Mouse (Mus musculus): ENCODE results near the gene Nrtn. TPM values are rescaled to one million over a fixed set of nuclear protein-coding genes. Genes with fewer than 3 reads are reported as not detected.

The Nrtn gene
- polyA plus RNA-seq, 1 experiment = not detected

DNA sequence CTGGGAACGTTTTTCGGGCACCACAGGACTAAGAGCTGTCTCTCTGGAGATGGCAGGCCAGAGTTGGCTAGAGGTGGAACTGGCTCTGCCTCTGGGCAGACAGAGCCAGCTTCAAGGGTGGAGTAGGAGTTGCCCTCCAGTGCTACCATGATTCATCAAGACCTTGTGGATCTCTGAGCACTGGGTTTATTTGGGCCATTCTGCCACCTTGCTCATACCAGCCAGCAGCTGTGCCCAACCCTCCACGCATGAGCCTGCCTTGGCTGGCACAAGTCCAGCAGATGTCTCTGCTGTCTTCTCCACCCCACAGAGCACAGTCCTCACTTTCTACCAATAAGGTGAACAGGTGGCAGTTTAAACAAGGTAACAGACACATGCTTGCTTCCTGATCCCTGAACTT lies 31.6 kb upstream of the Nrtn start:
- H3K4me3 ChIP-seq (replicated peaks; ENCODE audit: control insufficient read depth, low read depth, low read length) = no peak overlapping the region
- H3K27ac ChIP-seq (ENCODE audit: control insufficient read depth, insufficient read depth, low read depth, low read length, poor library complexity) = no peak overlapping the region
- no peak for TF ChIP-seq CTCF (IDR thresholded peaks at IDR 0.05; ENCODE audit: control insufficient read depth, insufficient read depth, low read length)
- TF ChIP-seq POLR2A (IDR thresholded peaks at IDR 0.05; ENCODE audit: borderline replicate concordance, control insufficient read depth, low read depth, low read length) = no peak
- no peaks in the 10 kb centered on the region for H3K4me1 ChIP-seq (ENCODE audit: control insufficient read depth, insufficient read depth, low read length)
- WGBS = 79% methylated on average over 3 of the region's 3 CpGs

DNA sequence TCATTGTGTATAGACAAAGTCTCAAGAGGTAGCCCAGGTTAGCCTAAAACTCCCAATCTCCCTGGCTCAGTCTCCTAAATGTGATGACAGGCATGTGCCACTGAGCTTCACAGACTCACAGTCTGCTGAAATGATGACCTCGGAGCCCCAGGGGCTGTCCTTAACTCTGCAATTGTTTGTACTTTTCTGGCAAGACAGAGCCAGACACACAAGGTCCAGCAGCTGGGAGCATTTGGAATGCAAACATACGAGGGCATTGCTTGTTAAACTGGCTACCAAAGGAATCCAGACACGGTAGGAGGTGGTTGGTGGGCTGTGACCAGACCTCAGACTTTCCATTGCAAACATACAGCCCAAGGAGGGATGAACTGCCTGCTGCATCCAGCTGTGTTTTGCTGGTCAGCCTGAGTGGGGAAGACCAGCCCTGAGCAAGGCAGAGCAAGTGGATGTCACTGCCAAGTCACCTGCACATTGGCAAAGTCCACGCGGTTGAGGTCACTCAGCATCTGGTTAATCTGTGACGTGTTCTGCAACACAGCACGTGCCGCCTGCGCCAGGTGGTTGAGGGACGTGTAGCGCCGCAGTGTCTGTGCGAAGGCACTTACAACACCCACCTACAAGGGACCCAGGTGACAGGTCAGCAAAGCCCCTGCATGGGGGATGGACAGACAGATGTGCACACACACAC lies 23.1 kb upstream of the Nrtn start:
- TF ChIP-seq POLR2A (IDR thresholded peaks at IDR 0.05; ENCODE audit: borderline replicate concordance, control insufficient read depth, low read depth, low read length) = no peak
- TF ChIP-seq CTCF (IDR thresholded peaks at IDR 0.05; ENCODE audit: control insufficient read depth, insufficient read depth, low read length) = no peak
- Histone ChIP-seq H3K4me1 (ENCODE audit: control insufficient read depth, insufficient read depth, low read length) (no peaks in the 10 kb centered on the region), H3K27ac (ENCODE audit: control insufficient read depth, insufficient read depth, low read depth, low read length, poor library complexity) (no peak overlapping the region), H3K4me3 (replicated peaks; ENCODE audit: control insufficient read depth, low read depth, low read length) (no peak overlapping the region)
- 93% methylated on average over 13 of the region's 13 CpGs for WGBS

DNA sequence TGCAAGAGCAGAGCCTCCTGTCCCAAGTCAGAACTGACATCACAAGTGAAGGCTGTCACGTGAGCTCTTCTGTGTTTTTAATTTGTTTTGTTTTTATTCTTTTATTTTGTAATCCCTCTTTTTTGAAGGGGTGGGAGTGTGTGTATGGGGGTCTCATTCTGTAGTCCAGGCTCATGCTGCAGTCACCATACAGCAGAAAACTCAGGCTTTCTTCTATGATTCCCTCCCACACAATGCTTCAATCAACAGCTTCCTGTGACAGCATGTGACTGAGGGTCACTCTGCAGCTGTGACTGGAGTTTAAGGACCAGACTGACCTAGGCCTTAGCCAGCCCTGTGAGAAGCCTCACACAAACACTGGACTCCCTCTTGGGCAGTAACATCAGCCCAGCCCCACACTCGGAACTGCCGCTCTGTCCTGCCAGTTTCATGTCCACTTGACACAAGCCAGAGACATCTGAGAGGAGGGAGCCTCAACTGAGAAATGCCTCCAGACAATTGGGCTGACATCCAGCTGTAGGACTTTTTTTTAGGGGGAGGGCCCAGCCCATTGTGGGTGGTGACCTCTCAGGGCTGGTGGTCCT lies 21.5 kb upstream of the Nrtn start:
- WGBS = 89% methylated on average over 3 of the region's 3 CpGs
- Histone ChIP-seq H3K27ac (ENCODE audit: control insufficient read depth, insufficient read depth, low read depth, low read length, poor library complexity) (no peak overlapping the region), H3K4me3 (replicated peaks; ENCODE audit: control insufficient read depth, low read depth, low read length) (no peak overlapping the region), H3K4me1 (ENCODE audit: control insufficient read depth, insufficient read depth, low read length) (no peaks in the 10 kb centered on the region)
- no peak for TF ChIP-seq POLR2A (IDR thresholded peaks at IDR 0.05; ENCODE audit: borderline replicate concordance, control insufficient read depth, low read depth, low read length)
- no peak for TF ChIP-seq CTCF (IDR thresholded peaks at IDR 0.05; ENCODE audit: control insufficient read depth, insufficient read depth, low read length)

DNA sequence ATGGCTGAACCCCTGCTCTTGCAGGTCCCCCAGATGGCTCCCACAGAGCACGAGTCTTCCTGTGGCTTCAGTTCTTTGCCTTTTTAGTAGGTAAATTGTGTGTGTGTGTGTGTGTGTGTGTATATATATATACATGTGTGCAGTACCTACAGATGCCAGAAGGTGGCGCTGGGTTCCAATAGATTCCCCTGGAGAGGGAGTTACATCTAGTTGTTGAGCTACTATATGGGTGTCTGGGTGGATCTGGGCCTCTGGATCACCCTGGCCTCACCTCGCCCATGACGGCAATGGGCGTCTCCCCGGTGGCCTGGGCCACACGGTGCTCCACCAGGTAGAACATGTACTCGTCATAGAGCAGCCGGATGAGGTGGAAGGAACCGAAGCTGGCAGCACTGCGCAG lies 20.2 kb upstream of the Nrtn start:
- 94% methylated on average over 11 of the region's 11 CpGs for WGBS
- no peak overlapping the region for H3K4me3 ChIP-seq (replicated peaks; ENCODE audit: control insufficient read depth, low read depth, low read length)
- TF ChIP-seq CTCF (IDR thresholded peaks at IDR 0.05; ENCODE audit: control insufficient read depth, insufficient read depth, low read length) (no peak), POLR2A (IDR thresholded peaks at IDR 0.05; ENCODE audit: borderline replicate concordance, control insufficient read depth, low read depth, low read length) (no peak)
- no peak overlapping the region for H3K27ac ChIP-seq (ENCODE audit: control insufficient read depth, insufficient read depth, low read depth, low read length, poor library complexity)
- H3K4me1 ChIP-seq (ENCODE audit: control insufficient read depth, insufficient read depth, low read length) = no peaks in the 10 kb centered on the region

DNA sequence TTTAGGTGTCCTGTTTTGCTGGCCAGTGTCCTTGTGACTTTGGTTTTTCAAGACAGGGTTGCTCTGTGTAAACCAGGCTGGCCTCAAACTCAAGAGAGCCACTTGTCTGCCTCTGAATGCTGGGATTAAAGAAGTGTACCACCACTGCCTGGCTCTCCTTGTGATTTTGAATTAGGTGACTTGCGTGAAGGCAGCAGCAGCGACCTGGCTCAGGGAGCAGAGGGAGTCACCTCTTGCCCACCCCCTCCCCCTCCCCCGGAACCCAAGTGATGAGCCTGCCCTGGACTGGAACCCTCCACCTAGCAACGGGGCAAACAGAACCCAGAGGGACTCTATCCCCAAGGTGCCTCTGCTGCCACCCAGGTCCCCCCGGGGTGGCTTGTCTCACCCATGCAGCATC lies 12.6 kb upstream of the Nrtn start, which contains the start of gene Prr22:
TSS of gene Prr22 (plus strand) at position 301 of the 400 bp plus-strand sequence.
- TF ChIP-seq POLR2A (IDR thresholded peaks at IDR 0.05; ENCODE audit: borderline replicate concordance, control insufficient read depth, low read depth, low read length) (no peak), CTCF (IDR thresholded peaks at IDR 0.05; ENCODE audit: control insufficient read depth, insufficient read depth, low read length) (no peak)
- Histone ChIP-seq H3K4me1 (ENCODE audit: control insufficient read depth, insufficient read depth, low read length) (no peaks in the 10 kb centered on the region), H3K27ac (ENCODE audit: control insufficient read depth, insufficient read depth, low read depth, low read length, poor library complexity) (no peak within 1 kb of the TSS), H3K4me3 (replicated peaks; ENCODE audit: control insufficient read depth, low read depth, low read length) (no peak within 1 kb of the TSS)
- WGBS = 85% methylated on average over 5 of the region's 5 CpGs

DNA sequence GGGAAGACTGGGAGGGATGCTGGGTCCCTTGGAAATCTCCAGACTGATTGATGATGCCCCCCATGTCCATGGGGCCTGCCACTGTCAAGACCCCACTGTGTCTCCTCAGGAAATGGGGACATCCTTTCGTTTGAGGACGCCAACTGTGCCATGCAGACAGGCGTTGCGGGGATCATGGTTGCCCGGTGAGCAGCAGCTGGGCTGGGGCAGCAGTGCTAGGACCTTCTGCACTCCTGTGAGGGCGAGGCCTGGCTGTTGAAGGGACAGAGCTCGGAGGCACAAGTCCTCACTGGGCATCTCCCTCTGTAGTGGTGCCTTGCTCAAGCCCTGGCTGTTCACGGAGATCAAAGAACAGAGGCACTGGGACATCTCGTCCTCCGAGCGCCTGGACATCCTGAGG lies 11.6 kb upstream of the Nrtn start:
- H3K4me3 ChIP-seq (replicated peaks; ENCODE audit: control insufficient read depth, low read depth, low read length) = no peak overlapping the region
- TF ChIP-seq POLR2A (IDR thresholded peaks at IDR 0.05; ENCODE audit: borderline replicate concordance, control insufficient read depth, low read depth, low read length) (no peak), CTCF (IDR thresholded peaks at IDR 0.05; ENCODE audit: control insufficient read depth, insufficient read depth, low read length) (no peak)
- 85% methylated on average over 11 of the region's 11 CpGs for WGBS
- H3K27ac ChIP-seq (ENCODE audit: control insufficient read depth, insufficient read depth, low read depth, low read length, poor library complexity) = no peak overlapping the region
- no peaks in the 10 kb centered on the region for H3K4me1 ChIP-seq (ENCODE audit: control insufficient read depth, insufficient read depth, low read length)

DNA sequence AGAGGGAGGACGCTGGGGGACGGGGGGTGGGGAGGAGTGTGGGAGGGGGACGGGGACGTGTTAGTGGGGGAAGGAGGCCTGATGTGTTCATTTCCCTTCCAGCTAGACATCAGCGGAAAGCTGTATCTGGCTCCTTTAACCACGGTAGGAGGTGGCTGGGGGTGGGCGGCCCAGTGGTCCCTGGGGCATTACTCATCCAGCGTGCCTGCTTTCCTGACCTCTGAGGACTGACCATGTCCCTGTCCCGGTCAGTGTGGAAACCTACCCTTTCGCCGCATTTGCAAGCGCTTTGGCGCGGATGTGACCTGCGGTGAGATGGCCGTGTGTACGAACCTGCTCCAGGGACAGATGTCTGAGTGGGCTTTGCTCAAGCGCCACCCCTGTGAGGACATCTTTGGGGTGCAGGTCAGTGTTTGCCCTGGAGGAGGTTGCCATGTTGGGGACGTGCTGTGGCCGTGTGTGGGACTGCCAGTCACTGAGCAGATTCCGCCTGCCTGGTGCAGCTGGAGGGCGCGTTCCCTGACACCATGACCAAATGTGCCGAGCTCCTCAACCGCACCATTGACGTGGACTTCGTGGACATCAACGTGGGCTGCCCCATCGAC lies 10.3 kb upstream of the Nrtn start:
- Histone ChIP-seq H3K27ac (ENCODE audit: control insufficient read depth, insufficient read depth, low read depth, low read length, poor library complexity) (no peak overlapping the region), H3K4me1 (ENCODE audit: control insufficient read depth, insufficient read depth, low read length) (peaks cover 4% of the 10 kb centered on the region; the same call in 1 of the 2 replicates), H3K4me3 (replicated peaks; ENCODE audit: control insufficient read depth, low read depth, low read length) (no peak overlapping the region)
- no peak for TF ChIP-seq POLR2A (IDR thresholded peaks at IDR 0.05; ENCODE audit: borderline replicate concordance, control insufficient read depth, low read depth, low read length)
- TF ChIP-seq CTCF (IDR thresholded peaks at IDR 0.05; ENCODE audit: control insufficient read depth, insufficient read depth, low read length) = no peak
- WGBS = 94% methylated on average over 29 of the region's 29 CpGs

DNA sequence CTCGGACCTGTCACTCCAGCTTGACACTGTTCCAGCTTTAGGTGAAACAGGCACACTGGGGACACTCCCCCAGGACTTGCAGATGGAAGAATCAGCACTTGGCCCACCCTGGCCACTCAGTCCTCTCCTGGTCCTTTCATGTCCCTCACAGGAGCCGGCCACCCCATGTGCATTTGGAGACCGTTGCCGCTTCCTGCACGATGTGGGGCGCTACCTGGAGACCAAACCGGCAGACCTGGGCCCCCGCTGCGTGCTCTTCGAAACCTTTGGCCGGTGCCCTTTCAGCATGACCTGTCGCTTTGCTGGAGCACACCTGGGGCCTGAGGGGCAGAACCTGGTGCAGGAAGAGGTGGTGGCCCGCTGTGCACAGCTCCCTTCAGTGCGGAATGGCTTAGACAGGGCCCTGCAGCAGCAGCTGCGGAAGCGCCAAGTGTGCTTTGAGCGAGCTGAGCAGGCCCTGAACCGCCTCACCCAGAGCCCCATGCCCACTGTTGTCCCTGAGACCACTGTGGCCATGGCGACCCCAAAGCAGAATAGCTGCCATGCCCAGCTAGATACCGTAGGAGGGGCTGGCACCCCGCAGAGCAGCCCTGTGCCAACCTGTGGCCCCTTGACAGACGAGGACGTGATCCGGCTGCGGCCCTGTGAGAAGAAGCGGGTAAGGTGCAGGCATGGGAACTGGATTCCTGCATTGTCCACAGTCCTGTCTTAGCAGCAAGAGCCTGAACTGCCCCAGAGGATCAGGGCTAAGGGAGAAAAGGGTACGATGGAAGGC lies 9.5 kb upstream of the Nrtn start:
- WGBS = 92% methylated on average over 27 of the region's 27 CpGs
- H3K27ac ChIP-seq (ENCODE audit: control insufficient read depth, insufficient read depth, low read depth, low read length, poor library complexity) = no peak overlapping the region
- H3K4me1 ChIP-seq (ENCODE audit: control insufficient read depth, insufficient read depth, low read length) = peaks cover 6% of the 10 kb centered on the region; the same call in 1 of the 2 replicates
- no peak for TF ChIP-seq POLR2A (IDR thresholded peaks at IDR 0.05; ENCODE audit: borderline replicate concordance, control insufficient read depth, low read depth, low read length)
- TF ChIP-seq CTCF (IDR thresholded peaks at IDR 0.05; ENCODE audit: control insufficient read depth, insufficient read depth, low read length) = no peak
- H3K4me3 ChIP-seq (replicated peaks; ENCODE audit: control insufficient read depth, low read depth, low read length) = no peak overlapping the region
